Mouse (Mus musculus) gastrocnemius, postnatal 4 days (tissue): ENCODE measurements at regions not wholly inside any gene's neighbourhood (a gene's known extent, or its start where the extent isn't known, plus 50 kb on each side); places are given as distances from the start of the nearest gene placed in this dataset.
A peak's percentile ranks its signal among the peaks of the same experiment; 100 is the strongest.
"Not testable (repeated sequence)": the region's sequence is repeated elsewhere in the genome, so short reads cannot be mapped to it uniquely, and the experiment has no call there.

Experiments
- DNase-seq, 2 experiments: peaks; one replicate each; pipeline ENCODE4 v3.0.0; 2021 to 2022; ENCODE audit warnings: low spot score in 2 of 2, mixed read lengths in 2 of 2

DNA sequence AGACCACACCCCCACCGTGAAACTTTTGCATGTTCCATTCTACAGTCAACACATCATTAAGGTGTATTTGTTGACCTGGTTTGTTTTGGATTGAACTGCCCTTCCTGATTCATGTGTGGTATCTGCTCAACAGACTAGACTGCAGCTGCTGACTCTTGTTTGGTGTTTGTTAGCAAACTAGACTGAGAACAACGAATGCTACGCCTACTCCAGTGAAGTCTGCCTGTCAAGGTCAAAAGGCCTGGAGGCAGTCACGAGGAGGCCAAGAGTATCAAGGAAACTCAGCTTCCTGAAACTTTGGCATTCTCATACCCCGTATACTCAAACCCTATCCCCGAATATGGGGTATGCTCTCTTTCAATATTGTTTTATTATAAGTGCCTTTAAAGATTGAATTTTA, 194.2 kb upstream of the Spin1 start:
- DNase-seq: not testable (repeated sequence)

DNA sequence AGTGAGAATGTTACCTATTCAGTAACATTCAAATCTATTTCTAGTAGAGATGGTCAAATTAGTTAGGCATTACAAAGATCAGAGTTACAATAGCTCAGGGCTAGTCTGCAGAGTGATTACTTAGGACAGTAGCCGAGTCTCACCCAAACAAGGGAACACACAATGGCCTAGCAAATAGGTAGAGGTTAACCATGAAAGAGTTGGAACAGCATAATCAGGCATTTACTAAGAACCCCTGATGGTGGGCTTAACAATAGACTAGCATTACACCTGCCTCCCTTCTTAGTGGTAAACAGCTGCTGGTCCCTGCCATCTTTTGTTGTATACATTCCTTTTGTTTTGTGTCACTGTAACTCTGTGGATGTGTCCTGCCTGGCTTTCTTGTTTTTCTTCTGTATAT, 193.8 kb upstream of the Spin1 start:
- DNase-seq: no peak

DNA sequence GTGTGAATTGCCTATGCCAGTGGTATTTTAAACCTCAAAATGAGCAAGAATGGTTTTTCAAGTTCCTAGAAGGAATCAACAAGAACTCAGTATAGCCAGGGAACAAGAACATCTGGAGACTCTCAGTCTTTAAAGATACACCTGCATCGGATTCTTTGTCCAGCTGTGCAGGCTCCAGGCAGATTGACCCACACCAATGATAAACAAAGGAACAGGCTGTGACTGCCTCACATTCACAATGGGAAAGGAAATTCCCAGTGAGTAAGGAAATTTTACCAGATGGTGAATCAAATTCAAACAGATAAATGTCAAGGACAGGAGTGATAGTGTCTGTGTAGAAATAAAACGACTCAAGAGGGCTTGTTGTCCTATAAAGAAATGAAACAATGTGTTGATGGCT, 187.9 kb upstream of the Spin1 start:
- DNase-seq: not testable (repeated sequence)

DNA sequence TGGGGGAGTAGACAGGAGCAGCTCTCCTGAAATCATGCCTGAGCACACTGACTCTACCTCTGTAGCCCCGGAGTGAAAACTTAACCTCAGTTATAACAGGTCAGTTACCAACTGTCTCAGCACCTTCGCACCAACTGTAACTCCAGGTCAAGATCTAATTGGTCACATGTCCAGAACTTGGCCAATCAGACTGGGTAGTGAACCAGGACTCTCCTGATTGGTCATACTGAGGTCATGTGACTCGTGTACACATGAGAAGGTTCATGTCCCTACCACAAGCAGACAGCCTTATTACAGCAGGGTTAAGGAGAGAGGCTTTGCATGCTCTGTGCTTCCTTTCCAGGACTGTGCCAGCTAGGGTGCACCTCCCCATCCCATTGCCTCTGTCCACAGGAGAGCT, 166.7 kb upstream of the Spin1 start:
- not testable (repeated sequence) for DNase-seq

DNA sequence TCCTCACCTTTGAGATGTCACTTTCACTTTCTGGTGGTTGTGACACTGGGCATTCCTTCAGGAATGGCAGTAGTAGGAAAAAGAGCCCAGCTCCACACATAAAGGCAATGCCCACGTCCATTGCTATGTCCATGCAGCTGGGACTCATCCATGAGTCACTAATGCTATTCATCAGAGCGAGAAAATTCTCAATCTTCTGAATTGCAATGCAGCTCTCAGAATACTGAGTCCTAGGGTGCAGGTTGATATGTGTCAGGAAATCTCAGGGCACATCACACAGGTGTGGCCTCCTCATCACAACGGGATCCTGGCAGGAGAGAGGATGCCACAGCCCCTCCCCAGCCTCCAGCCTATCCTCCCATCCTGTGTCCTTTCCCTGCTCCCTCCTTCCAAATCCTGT, 158.1 kb upstream of the Spin1 start:
- DNase-seq: no peak

DNA sequence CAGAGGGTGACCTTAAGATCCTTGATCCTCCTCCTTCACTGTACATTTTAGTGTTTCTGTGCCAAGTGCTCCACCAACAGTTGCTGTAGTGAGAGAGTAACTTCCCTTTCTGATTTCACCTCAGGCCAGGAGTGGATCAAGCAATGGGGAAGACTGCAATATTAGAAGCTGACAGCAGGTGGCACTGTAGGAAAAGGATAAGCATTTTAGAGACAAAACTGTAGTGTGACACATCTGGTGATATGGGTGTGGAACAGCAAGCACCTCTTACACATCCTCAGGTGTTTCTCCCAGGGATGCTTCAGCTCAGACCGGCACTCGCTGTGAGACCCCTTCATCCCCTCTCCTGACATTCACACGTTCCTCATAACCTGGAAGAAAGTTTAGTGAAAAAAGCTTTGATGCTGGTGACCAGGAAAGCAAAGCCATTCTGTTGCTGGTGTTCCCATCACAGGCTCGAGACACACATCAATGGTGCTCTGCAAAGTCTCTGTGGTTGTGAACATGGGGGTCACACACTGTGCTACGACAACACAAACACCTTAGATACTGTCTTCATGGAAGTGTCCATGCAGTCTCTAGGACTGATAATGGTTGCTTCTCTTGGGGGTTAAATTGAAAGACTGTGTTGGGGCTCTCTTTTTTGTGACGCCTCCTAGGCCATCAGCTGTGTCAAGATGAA, 151.0 kb upstream of the Spin1 start:
- peak; percentile 57 to 75 for DNase-seq

DNA sequence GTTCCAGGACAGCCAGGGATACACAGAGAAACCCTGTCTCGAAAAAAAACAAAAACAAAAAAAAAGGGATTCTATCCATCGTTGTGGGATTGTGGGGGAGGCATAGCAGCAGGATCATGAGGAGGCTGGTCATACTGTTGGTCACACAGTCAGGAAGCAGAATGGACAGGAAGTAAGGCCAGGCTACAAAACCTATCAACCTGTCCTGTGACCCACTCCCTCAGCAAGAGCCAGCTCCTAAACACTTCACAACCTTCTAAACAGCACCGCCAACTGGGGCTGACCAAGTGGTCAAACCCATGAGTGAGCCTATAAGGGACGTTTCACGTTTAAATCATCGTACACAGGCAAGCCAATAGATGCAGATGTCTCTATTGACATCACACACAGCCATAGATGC, 146.0 kb upstream of the Spin1 start:
- no peak for DNase-seq

DNA sequence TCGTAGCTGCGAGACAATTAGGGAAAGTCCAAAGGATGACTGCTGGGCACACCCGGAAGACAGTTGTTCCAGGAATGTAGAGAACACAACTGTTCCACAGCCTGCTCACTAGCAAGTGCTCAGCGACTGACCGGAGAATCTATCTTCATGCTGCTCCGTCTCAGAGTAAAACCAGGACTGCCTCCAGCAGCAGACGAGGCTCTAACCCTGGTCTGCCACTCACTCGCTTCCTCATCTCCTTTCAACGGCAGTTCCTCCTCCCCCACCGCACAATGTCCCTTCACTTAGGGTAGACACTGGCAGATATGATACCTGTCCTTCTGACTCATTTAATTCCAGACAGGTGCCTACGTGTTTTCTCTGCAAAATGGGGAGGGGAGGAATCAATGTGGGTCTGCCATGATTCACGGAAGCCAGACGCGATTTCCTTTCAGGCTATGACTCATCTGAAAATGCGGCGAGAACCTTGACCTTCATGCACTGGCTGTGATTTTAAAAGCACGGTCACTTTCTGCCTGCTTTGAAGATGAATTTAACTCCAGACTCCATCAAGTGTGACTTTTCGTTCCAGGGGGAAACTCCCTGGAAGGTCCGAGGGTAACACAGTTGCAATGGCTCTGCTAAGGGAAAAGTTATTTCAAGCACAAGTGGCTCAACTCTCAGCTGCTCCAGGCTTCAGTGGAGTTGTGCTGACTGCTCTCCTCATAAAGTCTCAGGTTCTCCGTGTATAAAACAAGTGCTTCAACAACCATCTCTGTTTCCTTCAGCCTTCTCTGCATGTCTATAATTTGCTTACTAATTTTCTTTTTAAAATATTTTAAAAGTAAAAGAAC, 142.4 kb upstream of the Spin1 start:
- DNase-seq: no peak

DNA sequence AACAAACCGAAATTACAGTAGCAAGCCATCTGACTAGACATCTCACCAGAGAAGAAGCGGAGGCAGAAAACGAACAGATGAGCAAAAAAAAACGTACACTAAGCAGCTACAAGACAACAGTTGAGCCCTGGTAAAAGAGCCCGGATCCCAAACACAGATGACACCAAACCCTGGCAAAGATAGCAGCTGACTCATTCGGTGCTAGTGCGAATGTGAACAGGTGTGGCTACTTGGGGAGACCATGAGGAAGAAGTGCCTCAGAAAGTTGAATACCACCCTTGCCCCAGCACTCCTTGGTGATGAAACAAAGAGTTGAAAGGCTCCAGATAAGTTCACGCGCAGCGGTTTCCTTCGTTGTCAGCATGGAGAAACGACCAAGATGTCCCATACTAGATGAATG, 139.8 kb upstream of the Spin1 start:
- no peak for DNase-seq

DNA sequence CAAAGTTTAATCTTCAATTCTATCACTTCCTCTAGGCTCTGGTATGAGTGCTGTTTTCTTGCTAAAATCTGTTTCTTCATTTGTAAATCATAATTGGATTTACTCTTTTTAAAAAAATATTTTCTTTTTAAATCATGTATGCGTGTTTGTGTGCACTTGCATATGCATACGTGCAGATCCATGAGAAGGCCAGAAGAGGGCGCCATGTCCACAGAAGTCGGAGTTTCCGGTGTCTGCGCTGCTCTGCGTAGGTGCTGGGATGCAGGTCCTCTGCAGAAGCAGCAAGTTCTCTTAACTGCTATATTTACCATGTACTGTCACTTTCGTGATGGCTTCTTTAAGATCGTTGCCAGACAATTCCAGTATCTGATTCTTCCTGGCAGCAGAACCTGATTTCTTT, 136.6 kb upstream of the Spin1 start:
- no peak for DNase-seq

DNA sequence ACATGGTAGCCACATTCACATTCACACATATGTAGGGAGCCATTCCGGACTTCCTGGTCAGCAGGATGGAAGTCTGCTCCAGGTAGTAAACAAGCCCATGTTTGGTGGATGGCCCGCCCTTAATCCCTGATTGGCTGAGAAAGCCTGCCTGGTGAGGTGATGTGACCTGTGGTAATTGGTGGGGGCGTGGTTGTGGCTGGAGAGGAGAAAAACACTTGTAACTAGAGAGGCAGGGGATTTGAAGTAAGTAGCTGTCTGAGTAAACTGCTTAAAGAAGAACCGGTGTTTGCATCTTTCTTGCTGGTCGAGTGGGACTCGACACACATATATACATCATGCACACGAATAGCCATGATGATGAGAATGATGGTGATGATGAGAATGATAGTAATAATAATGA, 135.6 kb upstream of the Spin1 start:
- DNase-seq: not testable (repeated sequence)

DNA sequence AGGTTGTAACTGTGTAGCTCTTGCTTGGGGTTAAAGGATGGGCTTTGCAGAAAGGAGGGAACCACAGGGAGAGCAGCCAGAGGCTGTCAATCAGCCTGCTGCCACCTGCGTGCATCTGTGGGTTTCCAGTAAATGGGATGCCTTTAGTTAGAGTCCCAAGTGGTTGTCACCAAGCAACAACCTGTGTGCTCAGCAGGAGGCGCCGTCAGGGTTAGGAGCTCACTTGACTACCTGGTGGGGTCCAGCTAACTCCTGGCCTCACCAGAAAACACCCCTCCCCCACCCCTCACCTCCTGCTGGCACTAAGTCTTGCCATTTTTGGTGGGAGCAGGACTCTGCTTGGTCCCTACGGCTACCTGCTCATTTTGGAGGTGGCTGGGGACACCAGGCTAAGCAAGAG, 135.0 kb upstream of the Spin1 start:
- no peak for DNase-seq

DNA sequence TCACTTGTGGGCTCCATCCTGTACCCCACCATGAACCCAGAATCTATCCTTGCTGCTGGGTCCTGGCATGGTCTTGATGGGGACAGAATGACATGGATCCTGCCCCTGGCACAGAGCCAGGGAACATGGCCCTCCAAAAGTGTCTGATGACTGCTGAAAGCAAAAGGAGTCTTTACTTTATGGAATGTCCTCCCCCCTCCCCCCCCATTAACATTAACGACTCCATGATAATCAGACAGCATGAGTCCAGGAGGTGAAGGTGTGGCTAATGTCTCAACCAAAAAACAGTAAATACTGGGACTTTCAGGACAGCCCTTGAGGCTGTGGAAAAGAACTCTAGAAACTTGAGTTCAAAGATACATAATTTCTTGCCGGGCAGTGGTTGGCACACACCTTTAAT, 133.9 kb upstream of the Spin1 start:
- DNase-seq: no peak

DNA sequence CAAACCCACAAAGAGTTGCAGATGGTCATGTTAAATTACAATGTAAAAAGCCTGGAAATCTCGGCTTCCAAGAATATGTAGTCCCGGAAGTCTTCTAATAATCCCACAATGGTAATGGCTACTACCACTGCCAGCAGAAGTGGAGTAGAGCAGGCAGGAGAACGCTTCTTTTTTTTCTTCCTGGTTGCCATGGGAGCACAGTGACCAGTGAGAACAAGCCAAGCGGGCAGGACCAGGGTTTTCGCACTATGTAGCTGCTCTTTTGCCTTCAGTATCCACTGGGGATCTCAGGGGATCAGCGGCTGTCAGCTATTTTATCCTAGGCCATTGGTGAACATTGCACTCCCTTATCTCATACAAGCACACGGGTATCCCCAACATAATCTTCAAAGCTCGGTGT, 127.3 kb upstream of the Spin1 start:
- no peak for DNase-seq

DNA sequence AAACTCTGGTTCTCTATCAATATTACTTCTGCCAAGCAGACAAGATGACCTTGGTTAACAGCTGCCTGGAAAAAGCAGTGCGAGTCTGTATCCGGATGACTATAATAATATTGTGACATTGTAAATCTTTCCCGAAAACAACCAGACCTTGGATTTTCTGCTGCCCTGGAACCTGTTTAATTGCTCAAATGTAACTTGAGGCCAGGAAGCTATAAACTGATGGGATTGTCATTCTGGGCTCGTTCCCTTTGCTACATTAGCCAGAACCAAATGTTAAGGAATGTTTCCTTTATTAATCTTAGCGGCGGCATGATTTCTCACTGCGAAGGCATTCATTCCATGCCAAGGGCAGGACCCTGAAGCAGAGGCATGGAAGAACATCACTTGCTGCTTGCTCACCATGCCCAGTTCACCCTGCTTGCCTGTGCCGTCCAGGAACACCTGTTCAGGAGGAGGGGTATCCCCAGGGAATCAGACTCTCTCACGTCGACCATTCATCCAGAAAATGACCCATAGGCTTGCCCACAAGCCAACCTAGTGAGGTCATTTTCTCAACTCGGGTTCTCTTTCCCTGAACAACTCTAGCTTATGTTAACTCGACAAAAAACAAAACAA, 125.3 kb upstream of the Spin1 start:
- DNase-seq: no peak

DNA sequence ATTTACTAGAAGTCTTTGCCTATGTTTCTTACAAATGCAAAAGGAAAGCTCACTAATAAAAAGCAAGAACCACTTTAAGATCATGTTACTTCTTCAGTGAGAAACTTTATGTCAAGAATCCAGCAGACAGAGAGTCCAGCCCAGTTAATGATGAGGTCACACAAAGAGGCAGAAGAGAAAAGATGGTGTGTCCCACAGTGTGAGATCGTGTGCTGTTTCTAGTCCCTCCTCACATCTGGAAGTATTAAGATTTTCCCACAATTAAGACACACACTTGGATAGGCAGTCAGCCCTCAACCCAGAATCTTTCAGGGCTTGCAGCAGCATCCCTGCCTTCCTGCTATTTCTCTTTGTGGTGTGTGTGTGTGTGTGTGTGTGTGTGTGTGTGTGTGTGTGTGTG, 118.7 kb upstream of the Spin1 start:
- DNase-seq: no peak

DNA sequence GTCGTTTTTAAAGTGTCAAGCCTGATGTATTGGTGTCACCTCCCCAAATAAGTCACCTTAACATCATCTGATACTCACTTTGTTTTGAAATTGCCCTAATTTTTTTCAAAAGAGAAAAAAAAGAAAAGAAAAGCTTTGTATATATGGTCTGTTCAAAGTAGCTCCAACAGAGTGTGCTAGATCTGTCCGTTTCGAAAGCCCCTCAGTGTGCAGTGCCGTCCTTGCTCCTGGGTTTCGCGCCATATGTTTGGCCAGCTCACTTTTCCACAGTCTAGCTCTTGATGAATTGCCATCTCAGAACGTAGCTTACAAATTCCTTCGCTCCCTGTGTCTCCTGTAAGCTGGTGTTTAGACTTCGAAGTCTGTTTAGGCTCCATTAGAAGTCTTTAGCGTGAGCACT, 117.7 kb upstream of the Spin1 start:
- no peak for DNase-seq

DNA sequence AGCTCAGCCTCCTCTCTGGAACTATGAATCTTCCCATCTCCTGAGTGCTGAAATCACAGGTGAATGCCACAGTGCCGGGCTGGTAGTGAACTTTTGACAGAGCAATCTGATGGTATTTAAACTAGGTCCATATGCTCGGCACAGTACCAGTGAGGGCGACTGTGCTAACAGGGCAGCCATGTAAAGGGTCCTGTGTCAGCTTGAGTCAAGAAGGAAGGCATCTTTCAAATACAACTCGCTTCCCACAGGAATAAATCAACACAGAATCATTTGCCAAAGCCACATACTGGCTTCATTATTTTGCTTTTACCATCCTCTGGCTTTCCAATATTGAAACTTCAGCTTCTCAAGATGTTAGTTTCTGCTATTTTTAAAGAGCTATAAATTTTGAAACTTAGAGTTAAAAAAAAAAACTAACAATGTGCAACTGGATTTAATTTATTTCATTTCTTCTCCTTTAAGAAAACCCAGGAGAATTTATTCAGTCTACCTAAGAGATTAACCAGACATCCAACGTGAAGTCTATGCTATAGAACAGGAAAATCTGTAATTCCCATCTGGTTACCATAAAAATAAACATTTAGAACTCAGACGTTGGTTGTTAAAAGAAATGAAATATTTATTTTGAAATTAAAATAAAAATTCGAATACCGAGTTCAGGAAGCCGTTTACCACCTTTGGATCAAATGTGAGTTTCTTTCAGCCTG, 108.8 kb upstream of the Spin1 start:
- DNase-seq: no peak

DNA sequence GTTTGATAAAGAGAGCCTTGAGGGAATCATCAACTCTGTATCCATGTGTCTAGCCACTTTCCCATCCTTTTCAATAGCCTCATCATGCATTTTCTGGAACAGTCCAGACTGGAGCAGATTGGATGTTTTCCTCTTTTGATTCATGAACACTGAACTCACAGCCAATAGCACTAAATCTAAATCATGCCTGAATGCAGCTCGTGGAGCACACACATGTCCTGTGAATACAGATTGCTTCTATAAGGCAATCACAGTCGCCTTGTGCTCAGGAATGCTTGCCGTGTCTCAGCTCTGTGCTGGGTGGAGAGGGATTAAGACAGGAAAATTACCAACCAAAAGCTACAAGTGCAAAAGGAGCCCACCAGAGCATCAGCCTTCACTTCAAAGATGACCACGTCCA, 100.9 kb upstream of the Spin1 start:
- no peak for DNase-seq

DNA sequence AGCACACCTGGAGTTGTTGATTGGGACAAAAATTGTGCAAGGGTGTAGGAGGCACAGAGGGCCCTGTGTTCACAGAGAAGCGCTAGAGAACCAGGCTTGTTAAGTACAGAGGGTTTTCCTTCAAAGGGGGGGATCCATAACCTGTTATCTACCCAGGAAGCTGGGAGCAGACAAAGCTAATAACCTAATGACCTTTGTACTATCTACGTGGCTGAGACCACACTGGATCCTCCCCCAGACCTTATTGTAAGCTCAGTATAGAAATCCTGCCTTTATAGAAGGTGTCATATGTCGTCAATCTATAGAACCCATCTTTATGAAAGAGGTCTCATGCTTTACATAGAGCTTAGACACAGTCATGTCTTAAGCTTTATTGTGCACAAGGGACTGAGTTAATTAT, 95.9 kb upstream of the Spin1 start:
- DNase-seq: no peak

DNA sequence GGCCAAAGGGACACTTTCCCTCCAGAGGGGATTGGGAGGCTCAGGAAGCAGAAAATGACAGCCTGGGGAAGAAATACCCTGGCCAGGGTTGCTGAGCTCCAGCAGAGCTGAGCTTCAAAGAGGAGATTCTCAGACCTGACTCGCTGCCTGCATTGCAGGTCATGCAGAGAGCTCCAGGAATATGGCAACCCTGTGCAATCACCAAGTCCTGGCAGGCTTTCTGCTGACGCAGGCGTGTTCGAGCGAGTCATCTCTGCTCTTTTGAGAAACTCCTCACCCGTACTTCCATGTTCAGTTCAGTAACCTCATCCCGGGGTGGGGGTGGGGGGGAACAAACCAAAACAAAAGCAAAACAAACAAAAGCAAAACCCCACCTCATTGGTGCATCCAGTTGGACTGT, 89.9 kb upstream of the Spin1 start:
- no peak for DNase-seq

DNA sequence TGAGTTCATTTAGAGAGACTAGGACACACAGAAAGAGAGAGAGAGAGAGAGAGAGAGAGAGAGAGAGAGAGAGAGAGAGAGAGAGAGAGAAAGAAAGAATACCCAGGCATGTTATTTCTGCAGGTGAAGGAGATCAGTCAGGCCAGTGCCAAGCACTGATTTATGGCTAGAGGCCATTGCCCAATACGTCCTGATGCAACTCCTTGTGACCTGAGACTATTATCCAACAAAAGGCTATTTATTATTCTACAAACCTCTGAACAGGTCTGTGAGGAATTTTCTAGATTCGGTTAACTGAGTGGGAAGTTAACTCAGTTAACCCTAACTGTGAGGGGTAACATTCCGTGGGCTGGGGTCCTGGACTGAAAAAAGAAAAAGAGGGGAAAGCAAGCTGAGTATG, 84.5 kb upstream of the Spin1 start:
- DNase-seq: no peak
